Mouse (Mus musculus): ENCODE measurements at regions not wholly inside any gene's neighbourhood (a gene's known extent, or its start where the extent isn't known, plus 50 kb on each side); places are given as distances from the start of the nearest gene placed in this dataset.

GRCm38 (mm10) chr12:113362409-113363038 lies 126.8 kb upstream of the Adam6b start:
- Histone ChIP-seq H3K79me2 (ENCODE audit: inconsistent target) (no peaks in the 10 kb centered on the region), H3K27ac (no peak overlapping the region), H3K4me3 (ENCODE audit: inconsistent target) (no peak overlapping the region), H3K36me3 (ENCODE audit: inconsistent target) (no peaks in the 10 kb centered on the region)
- WGBS (ENCODE audit: missing documents), result 45% methylated on average over 2 of the region's 2 CpGs

GRCm38 (mm10) chr12:113364023-113364422 lies 125.3 kb upstream of the Adam6b start:
- no peaks in the 10 kb centered on the region for H3K79me2 ChIP-seq (ENCODE audit: inconsistent target)
- H3K4me3 ChIP-seq (ENCODE audit: inconsistent target), result no peak overlapping the region
- H3K36me3 ChIP-seq (ENCODE audit: inconsistent target), result no peaks in the 10 kb centered on the region
- H3K27ac ChIP-seq, result no peak overlapping the region

- Histone ChIP-seq H3K27ac (no peak overlapping the region), H3K36me3 (ENCODE audit: inconsistent target) (no peaks in the 10 kb centered on the region), H3K79me2 (ENCODE audit: inconsistent target) (no peaks in the 10 kb centered on the region), H3K4me3 (ENCODE audit: inconsistent target) (no peak overlapping the region)
These were observed 124.9 kb upstream of the Adam6b start for GRCm38 (mm10) chr12:113364437-113364836.

- Histone ChIP-seq H3K27ac (no peak overlapping the region), H3K79me2 (ENCODE audit: inconsistent target) (no peaks in the 10 kb centered on the region), H3K4me3 (ENCODE audit: inconsistent target) (no peak overlapping the region), H3K36me3 (ENCODE audit: inconsistent target) (no peaks in the 10 kb centered on the region)
- WGBS (ENCODE audit: missing documents), result 63% methylated on average over 2 of the region's 2 CpGs
These were observed 123.5 kb upstream of the Adam6b start for GRCm38 (mm10) chr12:113365783-113366182.

- whole genome bisulfite sequencing (ENCODE audit: missing documents), result 43% methylated on average over 1 of the region's 1 CpGs
- Histone ChIP-seq H3K4me3 (ENCODE audit: inconsistent target) (no peak overlapping the region), H3K27ac (no peak overlapping the region), H3K79me2 (ENCODE audit: inconsistent target) (no peaks in the 10 kb centered on the region), H3K36me3 (ENCODE audit: inconsistent target) (no peaks in the 10 kb centered on the region)
These were observed 122.9 kb upstream of the Adam6b start for GRCm38 (mm10) chr12:113366394-113366793.

GRCm38 (mm10) chr12:113401578-113402113 lies 87.7 kb upstream of the Adam6b start:
- H3K27ac ChIP-seq, result no peak overlapping the region
- no peak overlapping the region for H3K4me3 ChIP-seq (ENCODE audit: inconsistent target)
- no peaks in the 10 kb centered on the region for H3K36me3 ChIP-seq (ENCODE audit: inconsistent target)
- no peaks in the 10 kb centered on the region for H3K79me2 ChIP-seq (ENCODE audit: inconsistent target)

- Histone ChIP-seq H3K36me3 (ENCODE audit: inconsistent target) (no peaks in the 10 kb centered on the region), H3K79me2 (ENCODE audit: inconsistent target) (no peaks in the 10 kb centered on the region), H3K27ac (no peak overlapping the region), H3K4me3 (ENCODE audit: inconsistent target) (no peak overlapping the region)
- WGBS (ENCODE audit: missing documents), result 11% methylated on average over 2 of the region's 2 CpGs
These were observed 86.5 kb upstream of the Adam6b start for GRCm38 (mm10) chr12:113402823-113403222.

GRCm38 (mm10) chr12:113411113-113411512 lies 78.2 kb upstream of the Adam6b start:
- H3K27ac ChIP-seq, result no peak overlapping the region
- H3K36me3 ChIP-seq (ENCODE audit: inconsistent target), result no peaks in the 10 kb centered on the region
- WGBS (ENCODE audit: missing documents), result 96% methylated on average over 5 of the region's 5 CpGs
- no peak overlapping the region for H3K4me3 ChIP-seq (ENCODE audit: inconsistent target)
- no peaks in the 10 kb centered on the region for H3K79me2 ChIP-seq (ENCODE audit: inconsistent target)

- Histone ChIP-seq H3K4me3 (ENCODE audit: inconsistent target) (no peak overlapping the region), H3K27ac (no peak overlapping the region), H3K36me3 (ENCODE audit: inconsistent target) (no peaks in the 10 kb centered on the region), H3K79me2 (ENCODE audit: inconsistent target) (no peaks in the 10 kb centered on the region)
- 85% methylated on average over 1 of the region's 1 CpGs for WGBS (ENCODE audit: missing documents)
These were observed 75.3 kb upstream of the Adam6b start for GRCm38 (mm10) chr12:113413996-113414395.

GRCm38 (mm10) chr12:113417521-113417920 lies 71.8 kb upstream of the Adam6b start:
- no peak overlapping the region for H3K4me3 ChIP-seq (ENCODE audit: inconsistent target)
- WGBS (ENCODE audit: missing documents), result 100% methylated on average over 1 of the region's 1 CpGs
- H3K36me3 ChIP-seq (ENCODE audit: inconsistent target), result no peaks in the 10 kb centered on the region
- no peaks in the 10 kb centered on the region; the same call in 1 of the 2 replicates for H3K79me2 ChIP-seq (ENCODE audit: inconsistent target)
- H3K27ac ChIP-seq, result no peak overlapping the region

- WGBS (ENCODE audit: missing documents), result 97% methylated on average over 5 of the region's 5 CpGs
- H3K36me3 ChIP-seq (ENCODE audit: inconsistent target), result no peaks in the 10 kb centered on the region
- no peak overlapping the region for H3K4me3 ChIP-seq (ENCODE audit: inconsistent target)
- peaks cover 13% of the 10 kb centered on the region for H3K79me2 ChIP-seq (ENCODE audit: inconsistent target)
- no peak overlapping the region for H3K27ac ChIP-seq
These were observed 70.4 kb upstream of the Adam6b start for GRCm38 (mm10) chr12:113418731-113419402.

- 85% methylated on average over 9 of the region's 9 CpGs for WGBS (ENCODE audit: missing documents)
These were observed 68.5 kb upstream of the Adam6b start for GRCm38 (mm10) chr12:113420721-113421305.

GRCm38 (mm10) chr12:113421716-113422595 lies 67.4 kb upstream of the Adam6b start:
- no peak overlapping the region for H3K4me3 ChIP-seq (ENCODE audit: inconsistent target)
- no peaks in the 10 kb centered on the region for H3K36me3 ChIP-seq (ENCODE audit: inconsistent target)
- H3K27ac ChIP-seq, result no peak overlapping the region
- 96% methylated on average over 16 of the region's 16 CpGs for WGBS (ENCODE audit: missing documents)
- peaks cover 16% of the 10 kb centered on the region for H3K79me2 ChIP-seq (ENCODE audit: inconsistent target)

More at GRCm38 (mm10) chr12:113420721-113421305, 68.5 kb upstream of the Adam6b start:
- Histone ChIP-seq H3K27ac (no peak overlapping the region), H3K4me3 (ENCODE audit: inconsistent target) (no peak overlapping the region), H3K79me2 (ENCODE audit: inconsistent target) (peaks cover 16% of the 10 kb centered on the region), H3K36me3 (ENCODE audit: inconsistent target) (no peaks in the 10 kb centered on the region)

- 85% methylated on average over 5 of the region's 5 CpGs for WGBS (ENCODE audit: missing documents)
- no peaks in the 10 kb centered on the region for H3K36me3 ChIP-seq (ENCODE audit: inconsistent target)
- H3K79me2 ChIP-seq (ENCODE audit: inconsistent target), result peaks cover 16% of the 10 kb centered on the region
- H3K27ac ChIP-seq, result 0 out of 2 replicates have a peak overlapping the region, but pooled peaks have one; percentile 66
- no peak overlapping the region for H3K4me3 ChIP-seq (ENCODE audit: inconsistent target)
These were observed 66.5 kb upstream of the Adam6b start for GRCm38 (mm10) chr12:113422736-113423254.

All from macrophage (primary cell).